Mouse (Mus musculus) MEL (cell line): ENCODE data around the gene Noxa1. TPM values are rescaled to one million over a fixed set of nuclear protein-coding genes. Genes with fewer than 3 reads are reported as not detected.

Source experiments
- DNase-seq: peaks from one replicate; pipeline ENCODE4 v3.0.0; 2011; ENCODE audit warnings: low read depth, low spot score
- H3K27ac ChIP-seq: 2 replicates; pipeline ENCODE4 v1.5.1; 2012; ENCODE audit warnings: low read depth, mild to moderate bottlenecking, control low read depth, low read length, moderate library complexity; ENCODE audit not compliant: control insufficient read depth
- H3K27me3 ChIP-seq, 2 experiments: fragments of 150-350 bp in 1 of 2; sonication (generic) in 1 of 2; 2 replicates each; pipeline ENCODE4 v1.6.1; 2012; ENCODE audit warnings: low read length in 2 of 2, mild to moderate bottlenecking in 2 of 2, improper control_type of control experiment in 1 of 2, moderate library complexity in 1 of 2; ENCODE audit not compliant: insufficient read depth in 2 of 2, control insufficient read depth in 1 of 2
- H3K36me3 ChIP-seq, 2 experiments: 2 replicates each; pipeline ENCODE4 v1.6.1; 2012 to 2014; ENCODE audit warnings: low read length in 2 of 2, improper control_type of control experiment in 1 of 2, inconsistent platforms in 1 of 2, mild to moderate bottlenecking in 1 of 2; ENCODE audit not compliant: insufficient read depth in 2 of 2, control insufficient read depth in 1 of 2
- H3K4me1 ChIP-seq, 2 experiments: fragments of 150-350 bp in 1 of 2; sonication (generic) in 1 of 2; 2 replicates each; pipeline ENCODE4 v1.6.1; 2012; ENCODE audit warnings: low read length in 2 of 2, improper control_type of control experiment in 1 of 2, mild to moderate bottlenecking in 1 of 2; ENCODE audit not compliant: insufficient read depth in 2 of 2, control insufficient read depth in 1 of 2
- H3K4me3 ChIP-seq, 2 experiments: fragments of 150-350 bp in 1 of 2; sonication (generic) in 1 of 2; 2 replicates each; pipeline ENCODE4 v1.5.1; 2012; ENCODE audit warnings: low read depth in 2 of 2, low read length in 2 of 2, mild to moderate bottlenecking in 2 of 2, moderate library complexity in 2 of 2, control low read depth in 1 of 2, improper control_type of control experiment in 1 of 2; ENCODE audit not compliant: control insufficient read depth in 1 of 2, insufficient read depth in 1 of 2
- H3K79me2 ChIP-seq: 2 replicates; pipeline ENCODE4 v1.6.1; 2012; ENCODE audit warnings: mild to moderate bottlenecking, low read length, moderate library complexity; ENCODE audit not compliant: control insufficient read depth, poor library complexity, insufficient read depth
- H3K9ac ChIP-seq: 2 replicates; pipeline ENCODE4 v1.6.1; 2012; ENCODE audit warnings: low read depth, mild to moderate bottlenecking, control low read depth, low read length, moderate library complexity; ENCODE audit not compliant: control insufficient read depth, poor library complexity, severe bottlenecking
- H3K9me3 ChIP-seq: fragments of 150-350 bp; sonication (generic); replicated peaks from 2 replicates; pipeline ENCODE4 v1.6.1; 2012; ENCODE audit warnings: mild to moderate bottlenecking, low read length, improper control_type of control experiment, moderate library complexity; ENCODE audit not compliant: insufficient read depth
- CHD1 ChIP-seq: IDR thresholded peaks from 2 replicates; pipeline ENCODE4 v1.6.1; 2012; ENCODE audit warnings: low read depth, mild to moderate bottlenecking, inconsistent platforms, low read length, improper control_type of control experiment
- CHD2 ChIP-seq: IDR thresholded peaks from 2 replicates; pipeline ENCODE4 v1.6.1; 2011; ENCODE audit warnings: low read length, improper control_type of control experiment
- ELF1 ChIP-seq: IDR thresholded peaks from 2 replicates; pipeline ENCODE4 v1.6.1; 2014; ENCODE audit warnings: low read depth, mild to moderate bottlenecking, inconsistent platforms, low read length, improper control_type of control experiment, moderate library complexity
- ETS1 ChIP-seq: IDR thresholded peaks from 2 replicates; pipeline ENCODE4 v1.6.1; 2012; ENCODE audit warnings: low read depth, mild to moderate bottlenecking, inconsistent platforms, low read length, improper control_type of control experiment, moderate library complexity
- GABPA ChIP-seq: IDR thresholded peaks from 2 replicates; pipeline ENCODE4 v1.6.1; 2012; ENCODE audit warnings: low read depth, mild to moderate bottlenecking, inconsistent platforms, low read length, improper control_type of control experiment, moderate library complexity
- GATA1 ChIP-seq: IDR thresholded peaks from 2 replicates; pipeline ENCODE4 v1.6.1; 2011; ENCODE audit warnings: low read depth, low read length, improper control_type of control experiment
- JUND ChIP-seq: IDR thresholded peaks from 2 replicates; pipeline ENCODE4 v1.6.1; 2011; ENCODE audit warnings: low read depth, mild to moderate bottlenecking, improper control_type of control experiment, low read length
- MAFK ChIP-seq: IDR thresholded peaks from 2 replicates; pipeline ENCODE4 v1.6.1; 2011; ENCODE audit warnings: low read depth, mild to moderate bottlenecking, low read length, improper control_type of control experiment, borderline replicate concordance
- MAX ChIP-seq: IDR thresholded peaks from 2 replicates; pipeline ENCODE4 v1.6.1; 2011; ENCODE audit warnings: low read length, improper control_type of control experiment
- MAZ ChIP-seq: IDR thresholded peaks from 2 replicates; pipeline ENCODE4 v1.6.1; 2012; ENCODE audit warnings: low read depth, mild to moderate bottlenecking, inconsistent platforms, low read length, improper control_type of control experiment
- MEF2A ChIP-seq: IDR thresholded peaks from 2 replicates; pipeline ENCODE4 v1.6.1; 2014; ENCODE audit warnings: low read depth, mild to moderate bottlenecking, inconsistent platforms, low read length, improper control_type of control experiment; ENCODE audit not compliant: poor library complexity, insufficient replicate concordance, severe bottlenecking; ENCODE audit errors: extremely low read depth
- MXI1 ChIP-seq: IDR thresholded peaks from 2 replicates; pipeline ENCODE4 v1.6.1; 2011; ENCODE audit warnings: mild to moderate bottlenecking, low read depth, low read length, improper control_type of control experiment
- MYB ChIP-seq: IDR thresholded peaks from 2 replicates; pipeline ENCODE4 v1.6.1; 2011; ENCODE audit warnings: mild to moderate bottlenecking, low read depth, low read length, improper control_type of control experiment
- MYC ChIP-seq: IDR thresholded peaks from 2 replicates; pipeline ENCODE4 v1.6.1; 2011; ENCODE audit warnings: low read depth, mild to moderate bottlenecking, low read length, improper control_type of control experiment, moderate library complexity
- NRF1 ChIP-seq: IDR thresholded peaks from 2 replicates; pipeline ENCODE4 v1.6.1; 2014; ENCODE audit warnings: low read depth, mild to moderate bottlenecking, inconsistent platforms, low read length, improper control_type of control experiment, moderate library complexity; ENCODE audit not compliant: poor library complexity, insufficient read depth, severe bottlenecking
- POLR2AphosphoS2 ChIP-seq: IDR thresholded peaks from 2 replicates; pipeline ENCODE4 v1.6.1; 2011; ENCODE audit warnings: low read length, improper control_type of control experiment
- POLR2AphosphoS5 ChIP-seq: IDR thresholded peaks from 2 replicates; pipeline ENCODE4 v1.6.1; 2012; ENCODE audit warnings: low read depth, borderline replicate concordance, mild to moderate bottlenecking, inconsistent platforms, low read length, moderate library complexity, mixed read lengths
- RCOR1 ChIP-seq: IDR thresholded peaks from 2 replicates; pipeline ENCODE4 v1.6.1; 2012; ENCODE audit warnings: low read depth, mild to moderate bottlenecking, inconsistent platforms, low read length, improper control_type of control experiment
- SMC3 ChIP-seq: IDR thresholded peaks from 2 replicates; pipeline ENCODE4 v1.6.1; 2011; ENCODE audit warnings: low read depth, low read length, improper control_type of control experiment
- TBP ChIP-seq: IDR thresholded peaks from 2 replicates; pipeline ENCODE4 v1.8.0; 2011; ENCODE audit warnings: low read depth, low read length, improper control_type of control experiment
- TCF12 ChIP-seq: IDR thresholded peaks from 2 replicates; pipeline ENCODE4 v1.6.1; 2014; ENCODE audit warnings: low read depth, mild to moderate bottlenecking, inconsistent platforms, low read length, improper control_type of control experiment, moderate library complexity
- USF1 ChIP-seq: IDR thresholded peaks from 2 replicates; pipeline ENCODE4 v1.6.1; 2014; ENCODE audit warnings: low read depth, mild to moderate bottlenecking, inconsistent platforms, low read length, improper control_type of control experiment, moderate library complexity
- ZKSCAN1 ChIP-seq: IDR thresholded peaks from 2 replicates; pipeline ENCODE4 v1.6.1; 2012; ENCODE audit warnings: low read depth, mild to moderate bottlenecking, inconsistent platforms, low read length, improper control_type of control experiment, moderate library complexity
- ZMIZ1 ChIP-seq: IDR thresholded peaks from 2 replicates; pipeline ENCODE4 v1.6.1; 2012; ENCODE audit warnings: low read depth, mild to moderate bottlenecking, inconsistent platforms, low read length, improper control_type of control experiment, moderate library complexity
- polyA plus RNA-seq, 2 experiments: library from polyadenylated mRNA; stranded (reverse) in 1 of 2; unstranded in 1 of 2; fragments of >175 nt in 1 of 2; fragments of >200 nt in 1 of 2; gene quantifications; 2 replicates each; pipeline versions ENCODE4 v1.2.1 to v1.2.4; 2012; ENCODE audit warnings: low replicate concordance in 2 of 2, low read depth in 1 of 2; ENCODE audit not compliant: insufficient read length in 2 of 2, insufficient read depth in 1 of 2, missing spikeins in 1 of 2
- total RNA-seq: library from RNA; depleted of rRNA; stranded (reverse); fragments of 300-350 nt; gene quantifications from 2 replicates; pipeline ENCODE4 v1.2.3, GENCODE M21; 2012

The Noxa1 gene
- total and polyA plus RNA-seq, 3 experiments, result 0.08 to 0.10 TPM; not detected in 1

DNA sequence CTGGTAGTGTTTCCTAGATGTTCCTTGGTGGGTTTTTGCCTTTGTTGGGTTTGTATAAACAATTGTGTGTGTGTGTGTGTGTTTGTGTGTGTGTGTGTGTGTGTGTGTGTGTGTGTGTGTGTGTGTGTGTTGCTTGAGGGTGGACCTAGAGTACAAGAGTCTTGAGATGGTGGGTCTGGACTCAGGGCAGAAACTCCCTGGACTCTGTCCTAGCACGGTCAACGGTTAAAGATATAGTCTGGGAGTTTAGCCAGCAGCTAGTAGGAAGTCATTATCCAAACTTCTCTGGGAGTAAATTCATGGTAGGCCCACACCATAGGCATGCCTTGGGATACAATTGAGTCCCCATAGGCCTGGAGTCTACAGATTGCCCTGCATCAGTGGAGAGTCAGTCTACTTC is 7.1 kb downstream of the Noxa1 start:
- H3K27me3 ChIP-seq, result peaks cover 1 to 11% of the 10 kb centered on the region in 2 experiments; a peak in 3 of 4 replicates
- no peak overlapping the region for H3K27ac ChIP-seq
- H3K4me3 ChIP-seq, result no peak overlapping the region
- H3K9ac ChIP-seq, result no peak overlapping the region
- TF ChIP-seq USF1, result no peak
- no peak for TF ChIP-seq GATA1
- TF ChIP-seq ETS1, result no peak
- no peak for TF ChIP-seq GABPA
- no peak for TF ChIP-seq TCF12
- no peak for TF ChIP-seq POLR2AphosphoS2
- no peak for TF ChIP-seq MAX
- no peak for TF ChIP-seq MYB
- TF ChIP-seq NRF1, result no peak
- TF ChIP-seq MXI1, result no peak
- TF ChIP-seq ELF1, result no peak
- no peak for TF ChIP-seq ZKSCAN1
- TF ChIP-seq ZMIZ1, result no peak
- TF ChIP-seq RCOR1, result no peak
- H3K79me2 ChIP-seq, result no peaks in the 10 kb centered on the region
- H3K9me3 ChIP-seq, result no peaks in the 10 kb centered on the region
- DNase-seq, result no peak
- no peaks in the 10 kb centered on the region for H3K36me3 ChIP-seq
- no peaks in the 10 kb centered on the region for H3K4me1 ChIP-seq

DNA sequence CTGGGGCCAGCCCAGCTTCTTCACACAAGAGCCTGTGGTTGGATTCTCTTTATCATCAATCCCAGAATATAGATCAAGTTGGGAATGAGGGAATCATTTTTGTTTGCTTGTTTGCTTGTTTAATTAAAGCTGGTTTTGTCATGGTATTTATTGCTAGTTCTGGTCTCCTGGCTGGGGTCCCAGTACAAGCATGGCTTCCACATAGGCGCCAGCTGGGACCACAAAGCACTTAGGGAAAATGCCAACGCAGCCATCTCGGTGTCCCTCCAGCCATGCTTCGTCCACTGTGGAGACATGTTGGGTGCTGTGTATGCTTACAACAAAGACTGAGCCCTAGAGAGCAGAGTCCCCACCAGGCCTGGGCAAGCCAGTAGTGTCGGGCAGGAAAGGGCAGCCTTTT is 9.4 kb downstream of the Noxa1 start:
- Histone ChIP-seq H3K79me2 (no peaks in the 10 kb centered on the region), H3K4me1 (no peaks in the 10 kb centered on the region), H3K9me3 (no peaks in the 10 kb centered on the region), H3K27ac (no peak overlapping the region), H3K9ac (no peak overlapping the region), H3K4me3 (no peak overlapping the region), H3K36me3 (no peaks in the 10 kb centered on the region), H3K27me3 (peaks cover 3 to 10% of the 10 kb centered on the region in 2 experiments; a peak in 3 of 4 replicates)
- no peak for DNase-seq
- TF ChIP-seq MXI1 (no peak), SMC3 (no peak), MAFK (no peak), JUND (no peak), POLR2AphosphoS5 (no peak), RCOR1 (no peak), ETS1 (no peak), MEF2A (no peak), CHD1 (no peak), MYC (no peak), MAZ (no peak), CHD2 (no peak), TBP (no peak), ZMIZ1 (no peak), MAX (no peak)
